Mouse (Mus musculus): Measurements from ENCODE around the gene Vpreb3. TPM values are rescaled to one million over a fixed set of nuclear protein-coding genes. Genes with fewer than 3 reads are reported as not detected.

Gene Vpreb3
- polyA plus RNA-seq, 1 experiment from 2014 or later, result 1.3 TPM

- Histone ChIP-seq H3K27me3 (ENCODE audit: control insufficient read depth, insufficient read depth, low read length) (no peaks in the 10 kb centered on the region), H3K27ac (ENCODE audit: low read length) (no peak within 1 kb of the TSS), H3K9me3 (ENCODE audit: control insufficient read depth, low read depth, low read length) (no peaks in the 10 kb centered on the region), H3K4me3 (ENCODE audit: low read depth, low read length) (peak within 1 kb of the TSS; percentile 37), H3K4me2 (replicated peaks; ENCODE audit: low read depth, low read length) (peak within 1 kb of the TSS; percentile 45), H3K9ac (replicated peaks; ENCODE audit: low read depth, low read length) (no peak within 1 kb of the TSS), H3K36me3 (ENCODE audit: control insufficient read depth, insufficient read depth, low read length) (no peaks in the 10 kb centered on the region), H3K4me1 (ENCODE audit: control insufficient read depth, insufficient read depth, low read length) (peaks cover 14% of the 10 kb centered on the region)
- 2% methylated on average over 51 of the region's 51 CpGs for WGBS
- peak; percentile 76 for ATAC-seq (ENCODE audit: insufficient number of reproducible peaks, insufficient read depth, low FRiP score, low read depth)
Measured at GRCm38 (mm10) chr10:75935680-75936541, 6.9 kb upstream of the Vpreb3 start, which contains the start of gene Mmp11. Mmp11 (minus strand) TSS chr10:75936496.

- ATAC-seq (ENCODE audit: insufficient number of reproducible peaks, insufficient read depth, low FRiP score, low read depth), result no peak
- no peaks in the 10 kb centered on the region for H3K9me3 ChIP-seq (ENCODE audit: control insufficient read depth, low read depth, low read length)
- H3K36me3 ChIP-seq (ENCODE audit: control insufficient read depth, insufficient read depth, low read length), result no peaks in the 10 kb centered on the region
- no peaks in the 10 kb centered on the region for H3K27me3 ChIP-seq (ENCODE audit: control insufficient read depth, insufficient read depth, low read length)
- peaks cover 4% of the 10 kb centered on the region; the same call in 1 of the 2 replicates for H3K4me1 ChIP-seq (ENCODE audit: control insufficient read depth, insufficient read depth, low read length)
- no peak overlapping the region for H3K27ac ChIP-seq (ENCODE audit: low read length)
- H3K4me3 ChIP-seq (ENCODE audit: low read depth, low read length), result no peak overlapping the region
- no peak overlapping the region for H3K9ac ChIP-seq (replicated peaks; ENCODE audit: low read depth, low read length)
- H3K4me2 ChIP-seq (replicated peaks; ENCODE audit: low read depth, low read length), result no peak overlapping the region
- 50% methylated on average over 18 of the region's 18 CpGs for WGBS
Measured at GRCm38 (mm10) chr10:75936909-75937667, 5.8 kb upstream of the Vpreb3 start.

DNA sequence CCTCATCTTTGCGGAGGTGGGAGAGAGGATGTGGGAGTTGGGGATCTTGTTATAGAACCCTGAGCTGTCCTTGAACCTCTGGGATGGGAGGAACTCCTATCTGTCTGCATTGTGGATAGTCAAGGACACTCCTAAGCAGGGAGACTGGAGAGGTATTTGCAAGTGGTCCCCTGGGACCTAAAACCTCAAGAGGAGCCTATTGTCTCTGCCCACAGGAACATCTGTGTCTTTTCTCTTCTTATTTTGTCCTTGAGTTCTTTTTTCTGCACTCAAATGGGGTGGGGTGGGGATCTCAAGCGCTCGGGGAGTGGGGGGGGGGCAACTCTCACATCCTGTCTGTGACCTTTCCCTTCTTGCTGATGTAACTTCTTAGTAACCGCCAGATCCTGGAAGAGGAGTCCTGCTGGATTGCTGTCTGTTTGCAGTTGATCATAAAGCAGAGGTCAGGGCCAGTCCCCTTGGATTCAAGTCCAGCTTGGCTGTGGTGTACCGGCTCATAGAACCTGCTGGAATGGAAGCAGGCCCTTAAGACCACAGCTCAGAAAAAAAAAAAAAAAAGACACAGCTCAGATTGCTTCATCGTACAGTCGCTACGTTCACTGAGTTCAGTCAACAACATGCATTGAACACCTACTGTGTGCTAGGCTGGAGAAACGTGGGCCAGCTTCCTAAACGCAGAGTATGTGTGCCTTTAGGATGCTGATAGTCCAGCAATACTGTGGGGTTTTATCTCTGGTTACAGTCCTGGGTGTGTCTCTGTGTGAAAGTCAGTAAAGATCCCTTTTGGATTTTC is 4.8 kb upstream of the Vpreb3 start:
- Histone ChIP-seq H3K4me3 (ENCODE audit: low read depth, low read length) (no peak overlapping the region), H3K9ac (replicated peaks; ENCODE audit: low read depth, low read length) (no peak overlapping the region), H3K4me1 (ENCODE audit: control insufficient read depth, insufficient read depth, low read length) (0 out of 2 replicates have a peak, but pooled peaks cover 4% of the 10 kb centered on the region), H3K9me3 (ENCODE audit: control insufficient read depth, low read depth, low read length) (no peaks in the 10 kb centered on the region), H3K27me3 (ENCODE audit: control insufficient read depth, insufficient read depth, low read length) (no peaks in the 10 kb centered on the region), H3K4me2 (replicated peaks; ENCODE audit: low read depth, low read length) (no peak overlapping the region), H3K27ac (ENCODE audit: low read length) (no peak overlapping the region), H3K36me3 (ENCODE audit: control insufficient read depth, insufficient read depth, low read length) (no peaks in the 10 kb centered on the region)
- ATAC-seq (ENCODE audit: insufficient number of reproducible peaks, insufficient read depth, low FRiP score, low read depth), result no peak
- 56% methylated on average over 10 of the region's 10 CpGs for WGBS

DNA sequence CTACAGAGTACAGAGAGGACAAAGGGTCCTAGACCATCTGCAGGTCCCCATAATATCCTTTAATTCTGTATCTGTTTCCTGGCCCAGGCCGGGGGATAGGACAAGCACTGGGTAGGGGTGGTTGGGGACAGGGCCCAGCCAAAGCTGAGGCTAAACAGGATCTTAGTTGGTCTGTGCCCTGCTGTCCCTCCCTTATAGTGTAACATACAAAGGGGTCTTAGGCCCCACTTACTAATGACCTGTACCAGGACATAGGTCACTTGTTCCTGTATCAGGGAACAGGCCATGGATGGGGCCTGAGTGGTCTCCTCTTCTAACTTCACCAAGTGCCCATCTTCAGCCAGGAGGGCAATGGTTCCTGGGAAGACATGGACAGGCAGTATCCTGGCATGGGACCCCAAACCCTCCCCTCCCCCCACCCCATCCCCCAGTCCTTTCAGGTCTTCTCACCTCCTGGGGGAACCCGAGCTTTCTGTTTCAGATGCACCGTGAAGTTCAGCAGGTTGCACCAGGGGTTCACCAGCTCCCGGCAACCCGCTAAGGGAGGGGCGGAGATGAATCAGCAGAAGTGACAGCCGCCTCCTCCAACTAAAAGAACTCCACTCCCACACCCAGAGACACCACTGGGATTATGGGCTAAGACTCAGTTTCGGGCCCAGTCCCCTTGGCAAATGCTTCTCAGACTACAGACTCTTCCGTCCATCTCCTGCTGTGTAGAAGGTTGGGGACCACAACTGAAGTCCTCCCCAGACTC is 3.2 kb upstream of the Vpreb3 start:
- ATAC-seq (ENCODE audit: insufficient number of reproducible peaks, insufficient read depth, low FRiP score, low read depth), result no peak
- H3K27ac ChIP-seq (ENCODE audit: low read length), result no peak overlapping the region
- no peak overlapping the region for H3K9ac ChIP-seq (replicated peaks; ENCODE audit: low read depth, low read length)
- H3K4me1 ChIP-seq (ENCODE audit: control insufficient read depth, insufficient read depth, low read length), result peaks cover 11% of the 10 kb centered on the region; the same call in 1 of the 2 replicates
- H3K27me3 ChIP-seq (ENCODE audit: control insufficient read depth, insufficient read depth, low read length), result no peaks in the 10 kb centered on the region
- 54% methylated on average over 9 of the region's 9 CpGs for WGBS
- H3K9me3 ChIP-seq (ENCODE audit: control insufficient read depth, low read depth, low read length), result no peaks in the 10 kb centered on the region
- no peak overlapping the region for H3K4me2 ChIP-seq (replicated peaks; ENCODE audit: low read depth, low read length)
- H3K4me3 ChIP-seq (ENCODE audit: low read depth, low read length), result no peak overlapping the region
- no peaks in the 10 kb centered on the region for H3K36me3 ChIP-seq (ENCODE audit: control insufficient read depth, insufficient read depth, low read length)

DNA sequence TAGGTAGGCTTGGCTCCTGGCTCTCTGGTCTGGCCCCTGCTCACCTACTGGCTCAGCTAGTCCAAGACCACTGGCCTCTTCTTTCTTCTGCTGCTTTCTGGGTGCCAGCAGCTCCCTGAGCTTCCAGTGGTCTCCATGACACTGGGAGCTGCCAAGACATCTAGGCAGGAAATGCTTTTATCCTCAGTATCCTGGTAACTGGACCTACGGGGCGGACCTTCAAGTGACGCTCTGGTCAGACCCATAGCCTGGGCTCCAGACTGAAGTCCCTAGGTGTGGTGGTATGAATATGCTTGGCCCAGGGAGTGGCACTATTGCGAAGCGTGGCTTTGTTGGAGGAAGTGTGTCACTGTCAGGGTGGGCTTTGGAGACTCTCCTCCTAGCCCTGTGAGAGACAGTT is 2.3 kb upstream of the Vpreb3 start, which contains the start of gene Gm867:
TSS of gene Gm867 (minus strand) at position 153 of the 400 bp plus-strand sequence.
- H3K27me3 ChIP-seq (ENCODE audit: control insufficient read depth, insufficient read depth, low read length), result no peaks in the 10 kb centered on the region
- H3K4me1 ChIP-seq (ENCODE audit: control insufficient read depth, insufficient read depth, low read length), result peaks cover 11% of the 10 kb centered on the region; the same call in 1 of the 2 replicates
- no peak for ATAC-seq (ENCODE audit: insufficient number of reproducible peaks, insufficient read depth, low FRiP score, low read depth)
- no peaks in the 10 kb centered on the region for H3K36me3 ChIP-seq (ENCODE audit: control insufficient read depth, insufficient read depth, low read length)
- no peak within 1 kb of the TSS for H3K9ac ChIP-seq (replicated peaks; ENCODE audit: low read depth, low read length)
- H3K9me3 ChIP-seq (ENCODE audit: control insufficient read depth, low read depth, low read length), result no peaks in the 10 kb centered on the region
- 79% methylated on average over 5 of the region's 5 CpGs for WGBS
- H3K27ac ChIP-seq (ENCODE audit: low read length), result no peak within 1 kb of the TSS
- no peak within 1 kb of the TSS for H3K4me3 ChIP-seq (ENCODE audit: low read depth, low read length)
- no peak within 1 kb of the TSS for H3K4me2 ChIP-seq (replicated peaks; ENCODE audit: low read depth, low read length)

GRCm38 (mm10) chr10:75941042-75941824 is 1.6 kb upstream of the Vpreb3 start:
- ATAC-seq (ENCODE audit: insufficient number of reproducible peaks, insufficient read depth, low FRiP score, low read depth), result no peak
- no peak overlapping the region for H3K9ac ChIP-seq (replicated peaks; ENCODE audit: low read depth, low read length)
- no peak overlapping the region for H3K4me3 ChIP-seq (ENCODE audit: low read depth, low read length)
- WGBS, result 66% methylated on average over 9 of the region's 9 CpGs
- H3K36me3 ChIP-seq (ENCODE audit: control insufficient read depth, insufficient read depth, low read length), result no peaks in the 10 kb centered on the region
- peaks cover 11% of the 10 kb centered on the region; the same call in 1 of the 2 replicates for H3K4me1 ChIP-seq (ENCODE audit: control insufficient read depth, insufficient read depth, low read length)
- no peak overlapping the region for H3K27ac ChIP-seq (ENCODE audit: low read length)
- no peak overlapping the region for H3K4me2 ChIP-seq (replicated peaks; ENCODE audit: low read depth, low read length)
- H3K9me3 ChIP-seq (ENCODE audit: control insufficient read depth, low read depth, low read length), result no peaks in the 10 kb centered on the region
- H3K27me3 ChIP-seq (ENCODE audit: control insufficient read depth, insufficient read depth, low read length), result no peaks in the 10 kb centered on the region

- Histone ChIP-seq H3K4me3 (ENCODE audit: low read depth, low read length) (no peak overlapping the region), H3K4me1 (ENCODE audit: control insufficient read depth, insufficient read depth, low read length) (peaks cover 11% of the 10 kb centered on the region; the same call in 1 of the 2 replicates), H3K9ac (replicated peaks; ENCODE audit: low read depth, low read length) (no peak overlapping the region), H3K36me3 (ENCODE audit: control insufficient read depth, insufficient read depth, low read length) (no peaks in the 10 kb centered on the region), H3K27me3 (ENCODE audit: control insufficient read depth, insufficient read depth, low read length) (no peaks in the 10 kb centered on the region), H3K9me3 (ENCODE audit: control insufficient read depth, low read depth, low read length) (no peaks in the 10 kb centered on the region), H3K4me2 (replicated peaks; ENCODE audit: low read depth, low read length) (no peak overlapping the region), H3K27ac (ENCODE audit: low read length) (peak overlapping the region; percentile 67)
- WGBS, result 28% methylated on average over 11 of the region's 11 CpGs
- no peak for ATAC-seq (ENCODE audit: insufficient number of reproducible peaks, insufficient read depth, low FRiP score, low read depth)
Measured at GRCm38 (mm10) chr10:75944066-75944772, 1.4 kb downstream of the Vpreb3 start.

Data from stomach, embryonic 14.5 days (tissue).